Mouse (Mus musculus) hindbrain, embryonic 14.5 days (tissue): ENCODE results near the gene Zfp106. TPM values are rescaled to one million over a fixed set of nuclear protein-coding genes. Genes with fewer than 3 reads are reported as not detected.

ENCODE experiments used
- ATAC-seq: fragments of 200-750 bp; cut with Nextera tagmentation; 2 replicates; pipeline ENCODE4 v1.8.0; 2017; ENCODE audit warnings: moderate number of reproducible peaks, mild to moderate bottlenecking, moderate TSS enrichment, moderate library complexity; ENCODE audit not compliant: low FRiP score
- DNase-seq: peaks from one replicate; pipeline ENCODE4 v3.0.0-alpha.2; 2015; ENCODE audit warnings: low spot score
- H3K27ac ChIP-seq: fragments of 300-500 bp; sonication (generic); 2 replicates; pipeline ENCODE4 v1.5.1; 2014; ENCODE audit warnings: mild to moderate bottlenecking, moderate library complexity
- H3K27me3 ChIP-seq: fragments of 300-500 bp; sonication (generic); 2 replicates; pipeline ENCODE4 v1.6.1; 2014; ENCODE audit warnings: mild to moderate bottlenecking, low read length, mixed read lengths; ENCODE audit not compliant: control insufficient read depth, insufficient read depth
- H3K36me3 ChIP-seq: fragments of 300-500 bp; sonication (generic); replicated peaks from 2 replicates; pipeline ENCODE4 v1.6.1; 2014; ENCODE audit not compliant: control insufficient read depth, insufficient read depth
- H3K4me1 ChIP-seq: fragments of 300-500 bp; sonication (generic); replicated peaks from 2 replicates; pipeline ENCODE4 v1.6.1; 2014; ENCODE audit warnings: antibody characterized with exemption, low read length, mixed read lengths; ENCODE audit not compliant: control insufficient read depth, insufficient read depth
- H3K4me2 ChIP-seq: fragments of 300-500 bp; sonication (generic); replicated peaks from 2 replicates; pipeline ENCODE4 v1.6.1; 2014; ENCODE audit warnings: mild to moderate bottlenecking, moderate library complexity
- H3K4me3 ChIP-seq: fragments of 300-500 bp; sonication (generic); replicated peaks from 2 replicates; pipeline ENCODE4 v1.5.1; 2014; ENCODE audit warnings: mild to moderate bottlenecking, low read length
- H3K9ac ChIP-seq: fragments of 300-500 bp; sonication (generic); 2 replicates; pipeline ENCODE4 v1.6.1; 2014
- H3K9me3 ChIP-seq: fragments of 300-500 bp; sonication (generic); 2 replicates; pipeline ENCODE4 v1.6.1; 2016; ENCODE audit warnings: low read length; ENCODE audit not compliant: control insufficient read depth
- WGBS: fragments of 180-500 bp; shearing (Covaris S2); extraction: QIAGEN DNeasy Blood & Tissue Kit; methylation state at CpG from one replicate; pipeline ENCODE4 v1.1.7; 2014; 5-methylcytosine and 5-hydroxymethylcytosine counted together
- polyA plus RNA-seq: library from polyadenylated mRNA; unstranded; fragments of >200 nt; fragmentation: Nextera tagmentation; extraction: Ambion mirVana; gene quantifications from 2 replicates; pipeline ENCODE4 v1.2.1, GENCODE M21; 2014

The Zfp106 gene
- polyA plus RNA-seq, 1 experiment from 2014 or later, result 46.4 TPM

DNA sequence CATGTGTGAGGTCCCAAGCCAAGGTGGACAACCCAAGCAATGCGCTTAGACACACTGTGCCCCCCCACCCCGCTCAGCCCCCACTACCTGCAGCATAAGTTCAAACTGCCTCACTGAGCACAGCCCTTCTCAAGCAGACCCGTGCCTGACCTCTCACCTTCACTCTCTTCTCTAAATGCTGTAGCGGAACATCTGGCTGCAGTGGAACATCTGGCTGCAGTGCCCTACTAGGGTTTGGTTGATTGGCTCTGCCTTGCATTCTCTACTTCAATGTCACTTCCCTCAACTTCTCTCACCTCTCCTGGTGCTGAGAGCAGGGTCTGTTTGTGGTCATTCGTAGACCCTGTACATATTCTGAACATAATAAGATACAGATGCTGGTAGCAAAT is 98.3 kb downstream of the Zfp106 start:
- no peak overlapping the region for H3K4me2 ChIP-seq
- no peak overlapping the region for H3K9ac ChIP-seq
- no peaks in the 10 kb centered on the region for H3K4me1 ChIP-seq
- H3K36me3 ChIP-seq, result no peaks in the 10 kb centered on the region
- H3K9me3 ChIP-seq, result 0 out of 2 replicates have a peak, but pooled peaks cover 3% of the 10 kb centered on the region
- no peak overlapping the region for H3K4me3 ChIP-seq
- WGBS, result 86% methylated on average over 5 of the region's 5 CpGs
- ATAC-seq (no peak), DNase-seq (no peak)
- no peaks in the 10 kb centered on the region for H3K27me3 ChIP-seq
- H3K27ac ChIP-seq, result no peak overlapping the region

DNA sequence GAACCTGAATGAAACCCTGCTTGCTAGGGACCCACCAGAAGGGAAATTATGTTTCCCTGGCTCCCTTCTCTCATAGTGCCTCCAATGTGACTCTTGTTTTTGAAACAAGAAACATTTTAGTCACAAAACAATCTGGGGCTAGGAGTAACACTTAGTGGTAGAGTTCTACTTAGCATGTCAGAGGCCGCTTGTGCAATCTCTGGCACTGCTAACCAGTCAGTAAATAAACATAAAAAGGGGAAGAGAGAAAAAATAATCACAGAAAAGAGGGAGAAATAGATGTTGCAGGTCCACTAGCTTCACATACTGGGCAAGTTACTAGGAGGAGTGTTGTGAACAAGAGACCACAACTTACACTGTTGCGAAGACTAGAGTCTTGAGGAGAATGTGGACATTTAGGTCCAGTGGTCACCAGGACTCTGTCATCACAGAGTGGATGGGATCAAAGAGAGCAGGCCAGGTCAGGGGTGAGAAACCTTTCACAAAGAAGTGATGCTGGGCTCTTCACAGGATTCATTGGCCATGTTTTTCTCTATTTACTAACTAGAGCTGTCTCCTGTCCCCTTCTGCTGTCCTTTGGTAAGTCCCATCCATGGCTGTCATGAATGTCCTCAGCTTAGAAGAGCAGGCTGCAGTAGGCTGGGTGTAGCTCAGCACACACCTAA is 98.8 kb downstream of the Zfp106 start:
- ATAC-seq, result no peak

DNA sequence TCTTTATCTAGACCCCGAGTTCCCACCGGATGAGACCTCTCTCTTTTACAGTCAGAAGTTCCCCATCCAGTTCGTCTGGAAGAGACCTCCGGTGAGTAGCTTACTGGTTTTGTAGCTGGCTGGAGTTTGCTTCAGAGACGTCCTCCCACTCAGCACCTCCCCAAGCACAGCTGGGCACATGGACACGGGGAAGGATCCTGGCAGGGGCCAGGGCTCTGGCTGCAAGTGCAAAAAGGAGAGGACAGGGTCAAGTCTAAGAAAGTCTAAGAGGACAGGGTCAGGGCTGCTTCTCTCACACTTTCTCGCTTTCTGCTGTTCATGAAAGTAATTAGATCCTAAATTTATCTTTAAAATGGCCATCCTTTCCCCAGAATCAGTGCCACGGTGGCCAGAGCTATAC is 99.6 kb downstream of the Zfp106 start:
- no peaks in the 10 kb centered on the region for H3K27me3 ChIP-seq
- no peak overlapping the region for H3K4me3 ChIP-seq
- 0 out of 2 replicates have a peak, but pooled peaks cover 3% of the 10 kb centered on the region for H3K9me3 ChIP-seq
- no peak overlapping the region for H3K9ac ChIP-seq
- DNase-seq, result no peak
- no peak overlapping the region for H3K4me2 ChIP-seq
- no peaks in the 10 kb centered on the region for H3K36me3 ChIP-seq
- 81% methylated on average over 8 of the region's 8 CpGs for WGBS
- no peaks in the 10 kb centered on the region for H3K4me1 ChIP-seq
- no peak for ATAC-seq
- H3K27ac ChIP-seq, result no peak overlapping the region

More for the DNA sequence above, 98.8 kb downstream of the Zfp106 start:
- DNase-seq, result no peak
- no peak overlapping the region for H3K4me3 ChIP-seq
- no peak overlapping the region for H3K4me2 ChIP-seq
- H3K36me3 ChIP-seq, result no peaks in the 10 kb centered on the region
- H3K27me3 ChIP-seq, result no peaks in the 10 kb centered on the region
- no peak overlapping the region for H3K27ac ChIP-seq
- no peaks in the 10 kb centered on the region for H3K4me1 ChIP-seq
- H3K9ac ChIP-seq, result no peak overlapping the region
- WGBS, result 97% methylated on average over 2 of the region's 2 CpGs
- H3K9me3 ChIP-seq, result 0 out of 2 replicates have a peak, but pooled peaks cover 3% of the 10 kb centered on the region

DNA sequence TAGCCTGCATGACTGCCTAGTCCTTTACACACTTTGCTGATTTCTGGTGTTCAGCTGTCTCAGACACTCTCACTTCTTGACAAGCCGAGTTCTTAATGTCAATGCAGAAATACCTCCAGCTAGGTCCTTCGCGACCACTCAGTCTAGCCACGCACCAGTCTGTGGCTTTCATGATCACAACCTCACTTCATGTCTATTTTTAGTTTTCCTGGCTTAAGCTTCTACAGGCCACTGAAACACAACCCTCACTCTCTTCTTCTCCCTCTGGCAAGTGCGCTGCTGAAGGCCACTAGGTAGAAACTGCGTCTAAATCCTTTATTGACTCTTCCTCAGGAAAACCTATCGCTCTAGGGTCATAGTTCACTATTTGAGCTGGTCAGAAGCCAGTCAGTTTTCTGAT is 100.3 kb downstream of the Zfp106 start:
- no peak for ATAC-seq
- Histone ChIP-seq H3K9ac (no peak overlapping the region), H3K9me3 (0 out of 2 replicates have a peak, but pooled peaks cover 3% of the 10 kb centered on the region), H3K36me3 (no peaks in the 10 kb centered on the region), H3K27me3 (no peaks in the 10 kb centered on the region), H3K27ac (no peak overlapping the region), H3K4me2 (no peak overlapping the region), H3K4me3 (no peak overlapping the region), H3K4me1 (no peaks in the 10 kb centered on the region)
- no peak for DNase-seq
- WGBS, result 86% methylated on average over 7 of the region's 7 CpGs

DNA sequence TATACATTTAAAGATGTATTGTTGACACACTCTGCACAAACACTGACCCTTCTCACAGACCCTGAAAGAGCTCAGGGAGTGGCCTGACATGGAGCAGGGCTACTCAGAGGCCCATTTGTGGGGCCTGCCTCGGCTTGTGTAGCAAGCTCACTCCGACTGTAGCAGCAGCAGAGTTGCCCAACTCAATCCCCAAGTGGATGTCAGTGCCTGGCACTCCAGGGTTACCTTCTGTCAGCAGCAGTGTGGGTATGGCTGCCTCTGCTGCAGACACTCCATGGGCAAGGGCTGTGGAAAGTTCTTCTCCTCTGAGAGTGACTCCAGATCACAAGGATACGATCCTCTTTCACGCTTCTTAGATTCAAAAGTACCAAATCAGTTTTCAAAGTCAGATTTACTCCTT is 103.4 kb downstream of the Zfp106 start:
- ATAC-seq (no peak), DNase-seq (no peak)
- Histone ChIP-seq H3K9ac (no peak overlapping the region), H3K4me3 (no peak overlapping the region), H3K4me1 (no peaks in the 10 kb centered on the region), H3K27me3 (no peaks in the 10 kb centered on the region), H3K36me3 (no peaks in the 10 kb centered on the region), H3K4me2 (no peak overlapping the region), H3K27ac (no peak overlapping the region), H3K9me3 (0 out of 2 replicates have a peak, but pooled peaks cover 3% of the 10 kb centered on the region)
- 96% methylated on average over 4 of the region's 4 CpGs for WGBS

Other genes with a start within 250 kb of the Zfp106 start
- gene Pla2g4f, start 249.7 kb downstream of the Zfp106 start, polyA plus RNA-seq, result not detected in 2 replicates
- 48.3 and 49.9 TPM in 2 replicates for gene Vps39, start 210.7 kb downstream of the Zfp106 start, polyA plus RNA-seq
- gene Ganc, start 159.9 kb downstream of the Zfp106 start, polyA plus RNA-seq, result 7.9 and 8.7 TPM in 2 replicates
- gene Tmem87a, start 159.7 kb downstream of the Zfp106 start, polyA plus RNA-seq, result 8.9 and 10.6 TPM in 2 replicates
- gene Capn3, start 107.8 kb downstream of the Zfp106 start, polyA plus RNA-seq, result 0.64 and 1.7 TPM in 2 replicates
- gene Snap23, start 3.8 kb upstream of the Zfp106 start, polyA plus RNA-seq, result 17.3 and 18.9 TPM in 2 replicates
- gene Haus2, start 45.5 kb upstream of the Zfp106 start, polyA plus RNA-seq, result 25.3 and 28.7 TPM in 2 replicates
- 30.8 and 31.4 TPM in 2 replicates for gene Lrrc57, start 45.7 kb upstream of the Zfp106 start, polyA plus RNA-seq
- 4.7 and 7.0 TPM in 2 replicates for gene Stard9, start 65.3 kb upstream of the Zfp106 start, polyA plus RNA-seq